Mouse (Mus musculus) MEL (cell line): ENCODE measurements around the gene G6pc3. TPM values are rescaled to one million over a fixed set of nuclear protein-coding genes. Genes with fewer than 3 reads are reported as not detected.

Experiments used
- DNase-seq: peaks from one replicate; pipeline ENCODE4 v3.0.0; 2011; ENCODE audit warnings: low read depth, low spot score
- H3K27ac ChIP-seq: 2 replicates; pipeline ENCODE4 v1.5.1; 2012; ENCODE audit warnings: low read depth, mild to moderate bottlenecking, control low read depth, low read length, moderate library complexity; ENCODE audit not compliant: control insufficient read depth
- H3K27me3 ChIP-seq, 2 experiments: fragments of 150-350 bp in 1 of 2; sonication (generic) in 1 of 2; 2 replicates each; pipeline ENCODE4 v1.6.1; 2012; ENCODE audit warnings: low read length in 2 of 2, mild to moderate bottlenecking in 2 of 2, improper control_type of control experiment in 1 of 2, moderate library complexity in 1 of 2; ENCODE audit not compliant: insufficient read depth in 2 of 2, control insufficient read depth in 1 of 2
- H3K36me3 ChIP-seq, 2 experiments: 2 replicates each; pipeline ENCODE4 v1.6.1; 2012 to 2014; ENCODE audit warnings: low read length in 2 of 2, improper control_type of control experiment in 1 of 2, inconsistent platforms in 1 of 2, mild to moderate bottlenecking in 1 of 2; ENCODE audit not compliant: insufficient read depth in 2 of 2, control insufficient read depth in 1 of 2
- H3K4me1 ChIP-seq, 2 experiments: fragments of 150-350 bp in 1 of 2; sonication (generic) in 1 of 2; 2 replicates each; pipeline ENCODE4 v1.6.1; 2012; ENCODE audit warnings: low read length in 2 of 2, improper control_type of control experiment in 1 of 2, mild to moderate bottlenecking in 1 of 2; ENCODE audit not compliant: insufficient read depth in 2 of 2, control insufficient read depth in 1 of 2
- H3K4me3 ChIP-seq, 2 experiments: fragments of 150-350 bp in 1 of 2; sonication (generic) in 1 of 2; 2 replicates each; pipeline ENCODE4 v1.5.1; 2012; ENCODE audit warnings: low read depth in 2 of 2, low read length in 2 of 2, mild to moderate bottlenecking in 2 of 2, moderate library complexity in 2 of 2, control low read depth in 1 of 2, improper control_type of control experiment in 1 of 2; ENCODE audit not compliant: control insufficient read depth in 1 of 2, insufficient read depth in 1 of 2
- H3K79me2 ChIP-seq: 2 replicates; pipeline ENCODE4 v1.6.1; 2012; ENCODE audit warnings: mild to moderate bottlenecking, low read length, moderate library complexity; ENCODE audit not compliant: control insufficient read depth, poor library complexity, insufficient read depth
- H3K9ac ChIP-seq: 2 replicates; pipeline ENCODE4 v1.6.1; 2012; ENCODE audit warnings: low read depth, mild to moderate bottlenecking, control low read depth, low read length, moderate library complexity; ENCODE audit not compliant: control insufficient read depth, poor library complexity, severe bottlenecking
- H3K9me3 ChIP-seq: fragments of 150-350 bp; sonication (generic); replicated peaks from 2 replicates; pipeline ENCODE4 v1.6.1; 2012; ENCODE audit warnings: mild to moderate bottlenecking, low read length, improper control_type of control experiment, moderate library complexity; ENCODE audit not compliant: insufficient read depth
- BHLHE40 ChIP-seq: IDR thresholded peaks from 2 replicates; pipeline ENCODE4 v1.6.1; 2012; ENCODE audit warnings: low read depth, mild to moderate bottlenecking, inconsistent platforms, low read length, improper control_type of control experiment, borderline replicate concordance
- CHD1 ChIP-seq: IDR thresholded peaks from 2 replicates; pipeline ENCODE4 v1.6.1; 2012; ENCODE audit warnings: low read depth, mild to moderate bottlenecking, inconsistent platforms, low read length, improper control_type of control experiment
- CHD2 ChIP-seq: IDR thresholded peaks from 2 replicates; pipeline ENCODE4 v1.6.1; 2011; ENCODE audit warnings: low read length, improper control_type of control experiment
- ELF1 ChIP-seq: IDR thresholded peaks from 2 replicates; pipeline ENCODE4 v1.6.1; 2014; ENCODE audit warnings: low read depth, mild to moderate bottlenecking, inconsistent platforms, low read length, improper control_type of control experiment, moderate library complexity
- EP300 ChIP-seq, 2 experiments: IDR thresholded peaks; 2 replicates each; pipeline ENCODE4 v1.6.1; 2011; ENCODE audit warnings: improper control_type of control experiment in 2 of 2, low read length in 2 of 2, low read depth in 1 of 2, mild to moderate bottlenecking in 1 of 2
- ETS1 ChIP-seq: IDR thresholded peaks from 2 replicates; pipeline ENCODE4 v1.6.1; 2012; ENCODE audit warnings: low read depth, mild to moderate bottlenecking, inconsistent platforms, low read length, improper control_type of control experiment, moderate library complexity
- GATA1 ChIP-seq: IDR thresholded peaks from 2 replicates; pipeline ENCODE4 v1.6.1; 2011; ENCODE audit warnings: low read depth, low read length, improper control_type of control experiment
- HCFC1 ChIP-seq: IDR thresholded peaks from 2 replicates; pipeline ENCODE4 v1.6.1; 2012; ENCODE audit warnings: low read depth, mild to moderate bottlenecking, inconsistent platforms, low read length, improper control_type of control experiment, moderate library complexity
- JUND ChIP-seq: IDR thresholded peaks from 2 replicates; pipeline ENCODE4 v1.6.1; 2011; ENCODE audit warnings: low read depth, mild to moderate bottlenecking, improper control_type of control experiment, low read length
- MAFK ChIP-seq: IDR thresholded peaks from 2 replicates; pipeline ENCODE4 v1.6.1; 2011; ENCODE audit warnings: low read depth, mild to moderate bottlenecking, low read length, improper control_type of control experiment, borderline replicate concordance
- MAZ ChIP-seq: IDR thresholded peaks from 2 replicates; pipeline ENCODE4 v1.6.1; 2012; ENCODE audit warnings: low read depth, mild to moderate bottlenecking, inconsistent platforms, low read length, improper control_type of control experiment
- MEF2A ChIP-seq: IDR thresholded peaks from 2 replicates; pipeline ENCODE4 v1.6.1; 2014; ENCODE audit warnings: low read depth, mild to moderate bottlenecking, inconsistent platforms, low read length, improper control_type of control experiment; ENCODE audit not compliant: poor library complexity, insufficient replicate concordance, severe bottlenecking; ENCODE audit errors: extremely low read depth
- MXI1 ChIP-seq: IDR thresholded peaks from 2 replicates; pipeline ENCODE4 v1.6.1; 2011; ENCODE audit warnings: mild to moderate bottlenecking, low read depth, low read length, improper control_type of control experiment
- MYC ChIP-seq: IDR thresholded peaks from 2 replicates; pipeline ENCODE4 v1.6.1; 2011; ENCODE audit warnings: low read depth, mild to moderate bottlenecking, low read length, improper control_type of control experiment, moderate library complexity
- NELFE ChIP-seq: IDR thresholded peaks from 2 replicates; pipeline ENCODE4 v1.6.1; 2011; ENCODE audit warnings: low read depth, low read length, improper control_type of control experiment
- NRF1 ChIP-seq: IDR thresholded peaks from 2 replicates; pipeline ENCODE4 v1.6.1; 2014; ENCODE audit warnings: low read depth, mild to moderate bottlenecking, inconsistent platforms, low read length, improper control_type of control experiment, moderate library complexity; ENCODE audit not compliant: poor library complexity, insufficient read depth, severe bottlenecking
- POLR2A ChIP-seq, 2 experiments: IDR thresholded peaks; 2 replicates each; pipeline ENCODE4 v1.6.1; 2011 to 2012; ENCODE audit warnings: low read length in 2 of 2, mild to moderate bottlenecking in 2 of 2, control low read depth in 1 of 2, improper control_type of control experiment in 1 of 2, low read depth in 1 of 2, moderate library complexity in 1 of 2; ENCODE audit not compliant: control insufficient read depth in 1 of 2, insufficient read depth in 1 of 2, poor library complexity in 1 of 2
- POLR2AphosphoS2 ChIP-seq: IDR thresholded peaks from 2 replicates; pipeline ENCODE4 v1.6.1; 2011; ENCODE audit warnings: low read length, improper control_type of control experiment
- POLR2AphosphoS5 ChIP-seq: IDR thresholded peaks from 2 replicates; pipeline ENCODE4 v1.6.1; 2012; ENCODE audit warnings: low read depth, borderline replicate concordance, mild to moderate bottlenecking, inconsistent platforms, low read length, moderate library complexity, mixed read lengths
- RAD21 ChIP-seq: IDR thresholded peaks from 2 replicates; pipeline ENCODE4 v1.6.1; 2011; ENCODE audit warnings: mild to moderate bottlenecking, low read depth, low read length, improper control_type of control experiment
- RCOR1 ChIP-seq: IDR thresholded peaks from 2 replicates; pipeline ENCODE4 v1.6.1; 2012; ENCODE audit warnings: low read depth, mild to moderate bottlenecking, inconsistent platforms, low read length, improper control_type of control experiment
- SIN3A ChIP-seq: IDR thresholded peaks from 2 replicates; pipeline ENCODE4 v1.6.1; 2012; ENCODE audit warnings: low read length, improper control_type of control experiment, inconsistent platforms
- SMC3 ChIP-seq: IDR thresholded peaks from 2 replicates; pipeline ENCODE4 v1.6.1; 2011; ENCODE audit warnings: low read depth, low read length, improper control_type of control experiment
- TAL1 ChIP-seq: IDR thresholded peaks from 2 replicates; pipeline ENCODE4 v1.6.1; 2012; ENCODE audit warnings: mild to moderate bottlenecking, inconsistent platforms, low read length, moderate library complexity, mixed read lengths
- TBP ChIP-seq: IDR thresholded peaks from 2 replicates; pipeline ENCODE4 v1.8.0; 2011; ENCODE audit warnings: low read depth, low read length, improper control_type of control experiment
- TCF12 ChIP-seq: IDR thresholded peaks from 2 replicates; pipeline ENCODE4 v1.6.1; 2014; ENCODE audit warnings: low read depth, mild to moderate bottlenecking, inconsistent platforms, low read length, improper control_type of control experiment, moderate library complexity
- UBTF ChIP-seq: IDR thresholded peaks from 2 replicates; pipeline ENCODE4 v1.6.1; 2012; ENCODE audit warnings: low read depth, mild to moderate bottlenecking, inconsistent platforms, low read length, improper control_type of control experiment, moderate library complexity, borderline replicate concordance; ENCODE audit not compliant: insufficient read depth
- ZC3H11A ChIP-seq: IDR thresholded peaks from 2 replicates; pipeline ENCODE4 v1.6.1; 2012; ENCODE audit warnings: low read depth, mild to moderate bottlenecking, inconsistent platforms, low read length, improper control_type of control experiment
- ZKSCAN1 ChIP-seq: IDR thresholded peaks from 2 replicates; pipeline ENCODE4 v1.6.1; 2012; ENCODE audit warnings: low read depth, mild to moderate bottlenecking, inconsistent platforms, low read length, improper control_type of control experiment, moderate library complexity
- ZMIZ1 ChIP-seq: IDR thresholded peaks from 2 replicates; pipeline ENCODE4 v1.6.1; 2012; ENCODE audit warnings: low read depth, mild to moderate bottlenecking, inconsistent platforms, low read length, improper control_type of control experiment, moderate library complexity
- ZNF384 ChIP-seq: IDR thresholded peaks from 2 replicates; pipeline ENCODE4 v1.6.1; 2012; ENCODE audit warnings: low read depth, mild to moderate bottlenecking, inconsistent platforms, low read length, improper control_type of control experiment
- polyA plus RNA-seq, 2 experiments: library from polyadenylated mRNA; stranded (reverse) in 1 of 2; unstranded in 1 of 2; fragments of >175 nt in 1 of 2; fragments of >200 nt in 1 of 2; gene quantifications; 2 replicates each; pipeline versions ENCODE4 v1.2.1 to v1.2.4; 2012; ENCODE audit warnings: low replicate concordance in 2 of 2, low read depth in 1 of 2; ENCODE audit not compliant: insufficient read length in 2 of 2, insufficient read depth in 1 of 2, missing spikeins in 1 of 2
- total RNA-seq: library from RNA; depleted of rRNA; stranded (reverse); fragments of 300-350 nt; gene quantifications from 2 replicates; pipeline ENCODE4 v1.2.3, GENCODE M21; 2012

The G6pc3 gene
- total and polyA plus RNA-seq, 3 experiments: 48.9 to 104 TPM; not detected in 1

- TF ChIP-seq POLR2AphosphoS5: no peak
- no peak for TF ChIP-seq CHD2
- no peak for TF ChIP-seq RCOR1
- no peak for TF ChIP-seq MAFK
- no peak for TF ChIP-seq GATA1
- TF ChIP-seq HCFC1: no peak
- no peak for TF ChIP-seq CHD1
Measured at GRCm38 (mm10) chr11:102184253-102184645, 5.2 kb upstream of the G6pc3 start (continued).

GRCm38 (mm10) chr11:102184646-102185495 is 4.5 kb upstream of the G6pc3 start, which contains the start of gene Lsm12:
Gene Lsm12 (minus strand): TSS chr11:102185296.
- peaks cover 21 to 41% of the 10 kb centered on the region in 2 experiments for H3K36me3 ChIP-seq
- DNase-seq: peak; percentile 99
- H3K9me3 ChIP-seq: no peaks in the 10 kb centered on the region
- H3K79me2 ChIP-seq: peaks cover 40% of the 10 kb centered on the region
- peak within 1 kb of the TSS; percentile 96 for H3K9ac ChIP-seq
- H3K4me1 ChIP-seq: peaks cover 2 to 20% of the 10 kb centered on the region in 2 experiments
- peak within 1 kb of the TSS; percentile 95 for H3K27ac ChIP-seq
- H3K4me3 ChIP-seq: peak within 1 kb of the TSS; percentile 82 to 90
- TF ChIP-seq ETS1: 0 out of 2 replicates have a peak, but pooled peaks have one; percentile 9
- TF ChIP-seq SMC3: no peak
- TF ChIP-seq JUND: no peak
- TF ChIP-seq GATA1: no peak
- 0 out of 2 replicates have a peak, but pooled peaks have one; percentile 19 for TF ChIP-seq BHLHE40
- TF ChIP-seq HCFC1: peak; percentile 76
- no peak for TF ChIP-seq ZC3H11A
- TF ChIP-seq ZNF384: no peak
- no peak for TF ChIP-seq POLR2AphosphoS5
- TF ChIP-seq MAFK: no peak
- no peak for TF ChIP-seq EP300 (IDR thresholded peaks at IDR 0.05; ENCODE audit: low read depth in 1 of 2, low read length in 2 of 2)
- TF ChIP-seq RAD21: no peak
- TF ChIP-seq MYC: no peak
- peak; percentile 48; the same call in 1 of the 2 replicates for TF ChIP-seq ELF1
- no peak for TF ChIP-seq UBTF
- peak; percentile 58 for TF ChIP-seq TCF12
- peak; percentile 88 for TF ChIP-seq ZMIZ1
- TF ChIP-seq MEF2A: 0 out of 2 replicates have a peak, but pooled peaks have one; percentile 24
- peak; percentile 27; the same call in 1 of the 2 replicates for TF ChIP-seq MXI1
- no peak for TF ChIP-seq RCOR1
- TF ChIP-seq MAZ: peak; percentile 57; the same call in 1 of the 2 replicates
- TF ChIP-seq TAL1: no peak
- peak; percentile 13 for TF ChIP-seq SIN3A
- peak; percentile 92 to 99 for TF ChIP-seq POLR2A (IDR thresholded peaks at IDR 0.05; ENCODE audit: control insufficient read depth in 1 of 2, insufficient read depth in 1 of 2, low read depth in 1 of 2, low read length in 2 of 2, poor library complexity in 1 of 2)
- TF ChIP-seq POLR2AphosphoS2: peak; percentile 95
- peak; percentile 95 for TF ChIP-seq TBP
- TF ChIP-seq ZKSCAN1: no peak
- TF ChIP-seq CHD1: peak; percentile 75; the same call in 1 of the 2 replicates
- TF ChIP-seq NRF1: peak; percentile 80
- TF ChIP-seq NELFE: peak; percentile 96
- TF ChIP-seq, all 39 proteins: peak for 16
- no peaks in the 10 kb centered on the region for H3K27me3 ChIP-seq
